Mouse (Mus musculus) limb, embryonic 14.5 days (tissue): ENCODE results near the gene Kcna2. TPM values are rescaled to one million over a fixed set of nuclear protein-coding genes. Genes with fewer than 3 reads are reported as not detected.

ENCODE experiments used
- ATAC-seq: fragments of 200-750 bp; cut with Nextera tagmentation; 2 replicates; pipeline ENCODE4 v1.8.0; 2017; ENCODE audit warnings: low read depth, moderate number of reproducible peaks, moderate TSS enrichment; ENCODE audit not compliant: low FRiP score
- DNase-seq: peaks from one replicate; pipeline ENCODE4 v3.0.0-alpha.2; 2015; ENCODE audit warnings: low spot score
- H3K27ac ChIP-seq: fragments of 300-500 bp; sonication (generic); replicated peaks from 2 replicates; pipeline ENCODE4 v1.5.1; 2014; ENCODE audit warnings: low read depth, mild to moderate bottlenecking, low read length, moderate library complexity, mixed read lengths
- H3K27me3 ChIP-seq: fragments of 300-500 bp; sonication (generic); 2 replicates; pipeline ENCODE4 v1.6.1; 2014; ENCODE audit warnings: low read length, mixed read lengths; ENCODE audit not compliant: control insufficient read depth, insufficient read depth
- H3K36me3 ChIP-seq: fragments of 300-500 bp; sonication (generic); 2 replicates; pipeline ENCODE4 v1.6.1; 2014; ENCODE audit warnings: mild to moderate bottlenecking, low read length, moderate library complexity, mixed read lengths; ENCODE audit not compliant: control insufficient read depth, insufficient read depth
- H3K4me1 ChIP-seq: fragments of 300-500 bp; sonication (generic); 2 replicates; pipeline ENCODE4 v1.6.1; 2014; ENCODE audit warnings: antibody characterized with exemption, low read length, mixed read lengths; ENCODE audit not compliant: control insufficient read depth, insufficient read depth
- H3K4me2 ChIP-seq: fragments of 300-500 bp; sonication (generic); replicated peaks from 2 replicates; pipeline ENCODE4 v1.6.1; 2014; ENCODE audit warnings: low read depth, mild to moderate bottlenecking, low read length, moderate library complexity; ENCODE audit not compliant: severe bottlenecking
- H3K4me3 ChIP-seq: fragments of 300-500 bp; sonication (generic); replicated peaks from 2 replicates; pipeline ENCODE4 v1.5.1; 2014; ENCODE audit warnings: low read length
- H3K9ac ChIP-seq: fragments of 300-500 bp; sonication (generic); 2 replicates; pipeline ENCODE4 v1.6.1; 2014; ENCODE audit warnings: mild to moderate bottlenecking, low read depth, low read length, moderate library complexity; ENCODE audit not compliant: severe bottlenecking
- H3K9me3 ChIP-seq: fragments of 300-500 bp; sonication (generic); 2 replicates; pipeline ENCODE4 v1.6.1; 2016; ENCODE audit warnings: low read length; ENCODE audit not compliant: control insufficient read depth
- POLR2A ChIP-seq: fragments of 200-500 bp; IDR thresholded peaks from 2 replicates; pipeline ENCODE4 v1.8.0; 2012; ENCODE audit warnings: inconsistent platforms, mild to moderate bottlenecking, moderate library complexity, borderline replicate concordance; ENCODE audit not compliant: insufficient read depth, insufficient read length; ENCODE audit errors: extremely low read depth
- WGBS: fragments of 180-500 bp; shearing (Covaris S2); extraction: QIAGEN DNeasy Blood & Tissue Kit; methylation state at CpG from one replicate; pipeline ENCODE4 v1.1.7; 2014; 5-methylcytosine and 5-hydroxymethylcytosine counted together
- polyA plus RNA-seq, 2 experiments: library from polyadenylated mRNA; depleted of rRNA in 1 of 2; stranded (reverse) in 1 of 2; unstranded in 1 of 2; fragments of >200 nt; fragmentation: Nextera tagmentation in 1 of 2; extraction: Ambion mirVana in 1 of 2; gene quantifications; 2 replicates each; pipeline versions ENCODE4 v1.2.1 to v1.2.3; 2012 to 2014

The Kcna2 gene
- polyA plus RNA-seq, 2 experiments = 0.25 to 0.47 TPM

GRCm38 (mm10) chr3:107153772-107154655 lies 53.1 kb downstream of the Kcna2 start:
- no peak overlapping the region for H3K27ac ChIP-seq
- H3K27me3 ChIP-seq = no peaks in the 10 kb centered on the region
- no peaks in the 10 kb centered on the region for H3K4me1 ChIP-seq
- H3K4me2 ChIP-seq = no peak overlapping the region
- no peak for DNase-seq
- no peak overlapping the region for H3K4me3 ChIP-seq
- no peak for ATAC-seq
- WGBS = 85% methylated on average over 11 of the region's 11 CpGs
- TF ChIP-seq POLR2A = no peak
- H3K36me3 ChIP-seq = no peaks in the 10 kb centered on the region
- no peaks in the 10 kb centered on the region for H3K9me3 ChIP-seq
- no peak overlapping the region for H3K9ac ChIP-seq

DNA sequence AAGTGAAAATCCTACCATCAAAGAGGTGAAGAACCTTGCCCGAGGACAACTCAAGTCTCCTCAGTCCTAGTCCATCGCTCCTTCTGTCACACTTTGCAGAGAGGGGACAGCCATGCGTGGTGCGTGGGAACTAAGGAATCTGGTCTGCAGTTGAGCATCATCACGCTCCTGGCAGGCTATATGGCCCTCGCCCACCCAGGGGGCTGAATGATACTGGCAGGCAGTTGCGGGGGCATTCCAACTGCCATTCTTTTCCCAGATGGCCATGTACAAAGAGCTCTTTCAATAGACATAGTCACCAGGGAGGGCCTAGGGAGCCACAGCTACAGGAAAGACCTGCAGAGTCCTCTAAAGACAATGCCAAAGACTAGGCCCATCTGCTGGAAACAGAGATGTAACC lies 57.9 kb downstream of the Kcna2 start:
- no peak for TF ChIP-seq POLR2A
- Histone ChIP-seq H3K9me3 (no peaks in the 10 kb centered on the region), H3K27ac (no peak overlapping the region), H3K4me1 (no peaks in the 10 kb centered on the region), H3K27me3 (no peaks in the 10 kb centered on the region), H3K36me3 (no peaks in the 10 kb centered on the region), H3K4me3 (no peak overlapping the region), H3K9ac (no peak overlapping the region), H3K4me2 (no peak overlapping the region)
- ATAC-seq (no peak), DNase-seq (no peak)
- 87% methylated on average over 7 of the region's 7 CpGs for WGBS

DNA sequence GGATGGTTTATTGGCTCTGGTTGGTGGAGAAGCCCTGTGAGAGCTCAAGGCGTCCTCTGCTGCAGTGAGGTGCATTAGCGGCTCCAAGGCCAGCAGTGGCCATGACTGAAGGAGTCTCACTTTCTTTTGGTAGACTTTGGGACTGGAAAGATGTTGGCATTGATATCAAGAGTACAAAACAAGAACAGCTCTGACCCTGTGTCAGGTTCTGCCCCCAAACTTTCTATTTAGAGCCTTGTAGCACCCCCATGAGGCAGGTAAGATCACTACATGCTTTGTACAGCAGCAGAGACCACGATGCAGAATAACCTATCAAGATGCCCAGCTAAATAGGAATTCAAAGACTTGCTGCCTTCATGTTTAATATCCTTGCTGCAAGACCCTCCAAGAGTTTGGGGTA lies 58.5 kb downstream of the Kcna2 start:
- 62% methylated on average over 3 of the region's 3 CpGs for WGBS
- Histone ChIP-seq H3K9me3 (no peaks in the 10 kb centered on the region), H3K27me3 (no peaks in the 10 kb centered on the region), H3K36me3 (no peaks in the 10 kb centered on the region), H3K9ac (no peak overlapping the region), H3K4me1 (no peaks in the 10 kb centered on the region), H3K4me2 (no peak overlapping the region), H3K4me3 (no peak overlapping the region), H3K27ac (no peak overlapping the region)
- DNase-seq (no peak), ATAC-seq (no peak)
- TF ChIP-seq POLR2A = no peak

- Histone ChIP-seq H3K27me3 (no peaks in the 10 kb centered on the region), H3K4me1 (no peaks in the 10 kb centered on the region), H3K27ac (no peak overlapping the region), H3K4me3 (peak overlapping the region; percentile 5; the same call in 1 of the 2 replicates), H3K9ac (no peak overlapping the region), H3K4me2 (peak overlapping the region; percentile 34), H3K36me3 (no peaks in the 10 kb centered on the region), H3K9me3 (no peaks in the 10 kb centered on the region)
- no peak for DNase-seq
- no peak for TF ChIP-seq POLR2A
- no peak for ATAC-seq
- 7% methylated on average over 17 of the region's 17 CpGs for whole genome bisulfite sequencing
These were observed 58.9 kb downstream of the Kcna2 start for GRCm38 (mm10) chr3:107159859-107160324.

DNA sequence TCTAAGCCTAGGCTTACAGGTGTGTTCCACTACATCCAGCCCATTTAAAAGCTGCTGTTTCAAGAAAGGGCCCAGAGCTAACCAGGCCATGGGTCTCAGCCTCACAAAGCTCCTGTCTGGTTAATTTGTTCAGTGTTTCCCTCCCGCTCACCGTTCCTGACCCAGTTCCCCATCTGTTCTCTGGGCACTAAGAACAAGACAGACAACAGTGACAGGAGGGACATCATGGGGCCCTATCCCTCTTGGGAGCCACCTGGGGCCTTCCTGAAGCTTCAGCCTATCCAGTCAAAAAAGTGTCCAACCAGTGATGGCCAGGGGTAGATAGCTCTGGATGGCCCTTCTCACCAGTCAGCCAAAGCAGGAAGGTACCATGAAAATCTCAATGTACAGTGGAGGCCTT lies 61.8 kb downstream of the Kcna2 start:
- 85% methylated on average over 2 of the region's 2 CpGs for WGBS
- no peak overlapping the region for H3K4me2 ChIP-seq
- no peak for ATAC-seq

More for the DNA sequence above, 61.8 kb downstream of the Kcna2 start:
- Histone ChIP-seq H3K36me3 (no peaks in the 10 kb centered on the region), H3K9ac (no peak overlapping the region), H3K27me3 (no peaks in the 10 kb centered on the region), H3K4me3 (no peak overlapping the region), H3K27ac (no peak overlapping the region), H3K4me1 (no peaks in the 10 kb centered on the region), H3K9me3 (no peaks in the 10 kb centered on the region)
- TF ChIP-seq POLR2A = no peak
- DNase-seq = no peak

Other genes starting within 250 kb of the Kcna2 start
- 0.69 and 1.1 TPM in 2 replicates for gene Kcna3, start 65.0 kb upstream of the Kcna2 start, polyA plus RNA-seq (2012; rRNA removed)
- 1.0 and 1.1 TPM in 2 replicates for gene Kcna3, start 65.0 kb upstream of the Kcna2 start, polyA plus RNA-seq (2014; fragmentation: Nextera tagmentation; extraction: Ambion mirVana)
- not detected in 2 replicates for gene Kcna10, start 81.9 kb downstream of the Kcna2 start, polyA plus RNA-seq (2012; rRNA removed)
- gene Kcna10, start 81.9 kb downstream of the Kcna2 start, polyA plus RNA-seq (2014; fragmentation: Nextera tagmentation; extraction: Ambion mirVana) = not detected in 2 replicates
- 0.45 and 0.47 TPM in 2 replicates for gene Cym, start 120.6 kb downstream of the Kcna2 start, polyA plus RNA-seq (2012; rRNA removed)
- gene Cym, start 120.6 kb downstream of the Kcna2 start, polyA plus RNA-seq (2014; fragmentation: Nextera tagmentation; extraction: Ambion mirVana) = 0.32 and 0.40 TPM in 2 replicates
- not detected in 2 replicates for gene A630076J17Rik, start 129.5 kb downstream of the Kcna2 start, polyA plus RNA-seq (2012; rRNA removed)
- not detected in 2 replicates for gene A630076J17Rik, start 129.5 kb downstream of the Kcna2 start, polyA plus RNA-seq (2014; fragmentation: Nextera tagmentation; extraction: Ambion mirVana)
- gene Prok1, start 138.6 kb downstream of the Kcna2 start, polyA plus RNA-seq (2012; rRNA removed) = 0.37 and 0.72 TPM in 2 replicates
- gene Prok1, start 138.6 kb downstream of the Kcna2 start, polyA plus RNA-seq (2014; fragmentation: Nextera tagmentation; extraction: Ambion mirVana) = 0.10 and 0.19 TPM in 2 replicates
- gene Lamtor5, start 177.7 kb downstream of the Kcna2 start, polyA plus RNA-seq (2012; rRNA removed) = 87.4 and 101 TPM in 2 replicates
- 194 and 202 TPM in 2 replicates for gene Lamtor5, start 177.7 kb downstream of the Kcna2 start, polyA plus RNA-seq (2014; fragmentation: Nextera tagmentation; extraction: Ambion mirVana)
- gene Slc16a4, start 190.1 kb downstream of the Kcna2 start, polyA plus RNA-seq (2012; rRNA removed) = 4.1 and 4.9 TPM in 2 replicates
- 8.0 and 9.5 TPM in 2 replicates for gene Slc16a4, start 190.1 kb downstream of the Kcna2 start, polyA plus RNA-seq (2014; fragmentation: Nextera tagmentation; extraction: Ambion mirVana)
- 6.8 and 6.9 TPM in 2 replicates for gene Rbm15, start 232.5 kb downstream of the Kcna2 start, polyA plus RNA-seq (2012; rRNA removed)
- gene Rbm15, start 232.5 kb downstream of the Kcna2 start, polyA plus RNA-seq (2014; fragmentation: Nextera tagmentation; extraction: Ambion mirVana) = 14.0 and 16.3 TPM in 2 replicates